Mouse (Mus musculus) C2C12 (cell line): ENCODE measurements at regions not wholly inside any gene's neighbourhood (a gene's known extent, or its start where the extent isn't known, plus 50 kb on each side); places are given as distances from the start of the nearest gene placed in this dataset.

Experiments used
- H3K27me3 ChIP-seq: one replicate; pipeline ENCODE4 v1.6.1; 2011; ENCODE audit not compliant: control insufficient read depth, insufficient read depth, insufficient read length
- H3K36me3 ChIP-seq: one replicate; pipeline ENCODE4 v1.6.1; 2011; ENCODE audit not compliant: control insufficient read depth, insufficient read depth
- H3K4me3 ChIP-seq: one replicate; pipeline ENCODE4 v1.5.1; 2011; ENCODE audit warnings: mild to moderate bottlenecking, control low read depth; ENCODE audit not compliant: poor library complexity, insufficient read depth, severe bottlenecking
- H3K79me2 ChIP-seq: one replicate; pipeline ENCODE4 v1.6.1; 2011; ENCODE audit not compliant: control insufficient read depth, insufficient read depth
- H3K79me3 ChIP-seq: one replicate; pipeline ENCODE4 v1.6.1; 2011; ENCODE audit warnings: low read depth, control low read depth
- H3ac ChIP-seq: one replicate; pipeline ENCODE3; 2011; ENCODE audit warnings: low read depth; ENCODE audit not compliant: control insufficient read depth, insufficient read length
- CEBPB ChIP-seq: IDR thresholded peaks from one replicate; pipeline ENCODE4 v1.6.1; 2011; ENCODE audit warnings: low read depth, mild to moderate bottlenecking, control low read depth, moderate library complexity
- CTCF ChIP-seq: IDR thresholded peaks from one replicate; pipeline ENCODE4 v1.5.1; 2011; ENCODE audit not compliant: control insufficient read depth, insufficient read depth, insufficient read length
- FOSL1 ChIP-seq: IDR thresholded peaks from one replicate; pipeline ENCODE4 v1.8.0; 2011; ENCODE audit warnings: mild to moderate bottlenecking, low read length; ENCODE audit not compliant: poor library complexity, insufficient read depth, severe bottlenecking
- MAX ChIP-seq: IDR thresholded peaks from one replicate; pipeline ENCODE4 v1.6.1; 2011; ENCODE audit warnings: mild to moderate bottlenecking, control low read depth
- MYOD1 ChIP-seq: IDR thresholded peaks from one replicate; pipeline ENCODE4 v1.6.1; 2011; ENCODE audit warnings: low read depth; ENCODE audit not compliant: control insufficient read depth, insufficient read length
- MYOG ChIP-seq: IDR thresholded peaks from one replicate; pipeline ENCODE4 v1.6.1; 2011; ENCODE audit not compliant: control insufficient read depth, insufficient read length; ENCODE audit errors: extremely low read depth
- USF1 ChIP-seq: IDR thresholded peaks from one replicate; pipeline ENCODE4 v1.6.1; 2011; ENCODE audit warnings: low read depth, mild to moderate bottlenecking, control low read depth, moderate library complexity

DNA sequence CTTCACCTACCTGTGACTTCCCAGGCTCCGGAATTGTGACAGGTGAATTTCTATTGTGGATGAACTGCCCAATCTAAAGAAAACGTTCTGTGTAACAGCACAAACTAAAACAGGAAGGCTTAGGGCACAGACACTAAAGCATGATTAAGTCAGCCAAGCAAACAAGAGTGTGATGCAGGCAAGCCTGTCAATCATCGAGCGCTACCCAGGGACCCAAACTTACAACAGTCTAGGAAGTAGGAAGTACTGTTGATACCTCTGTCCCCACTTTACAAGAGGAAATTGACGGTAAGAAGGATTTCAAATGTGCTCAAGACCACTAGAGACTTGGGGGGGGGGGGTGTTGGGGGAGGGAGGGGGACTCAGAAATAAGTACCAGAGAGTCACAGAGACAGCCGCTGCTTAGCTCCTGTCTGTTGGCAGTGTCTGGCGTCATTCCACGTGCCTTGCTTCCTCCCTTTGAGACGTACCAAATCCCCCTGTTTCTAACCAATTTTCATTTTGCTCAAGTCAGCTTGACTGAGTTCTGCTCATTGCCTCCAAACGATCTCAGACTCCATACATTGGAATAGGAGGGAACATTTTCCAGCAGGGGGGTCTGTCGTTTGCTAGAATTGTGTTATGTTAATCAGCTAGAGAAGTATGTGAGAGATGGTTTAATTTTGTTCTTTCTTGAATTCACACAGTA lies 106.7 kb downstream of the Bdh1 start:
- no peaks in the 10 kb centered on the region for H3K79me3 ChIP-seq
- H3K36me3 ChIP-seq = no peaks in the 10 kb centered on the region
- H3K79me2 ChIP-seq = no peaks in the 10 kb centered on the region
- no peak overlapping the region for H3K4me3 ChIP-seq
- no peak for TF ChIP-seq CTCF
- no peak for TF ChIP-seq MYOD1
- TF ChIP-seq CEBPB = no peak
- TF ChIP-seq MYOG = no peak
- no peak for TF ChIP-seq USF1
- TF ChIP-seq FOSL1 = no peak
- TF ChIP-seq MAX = no peak
- no peaks in the 10 kb centered on the region for H3K27me3 ChIP-seq
- H3ac ChIP-seq = no peak overlapping the region

DNA sequence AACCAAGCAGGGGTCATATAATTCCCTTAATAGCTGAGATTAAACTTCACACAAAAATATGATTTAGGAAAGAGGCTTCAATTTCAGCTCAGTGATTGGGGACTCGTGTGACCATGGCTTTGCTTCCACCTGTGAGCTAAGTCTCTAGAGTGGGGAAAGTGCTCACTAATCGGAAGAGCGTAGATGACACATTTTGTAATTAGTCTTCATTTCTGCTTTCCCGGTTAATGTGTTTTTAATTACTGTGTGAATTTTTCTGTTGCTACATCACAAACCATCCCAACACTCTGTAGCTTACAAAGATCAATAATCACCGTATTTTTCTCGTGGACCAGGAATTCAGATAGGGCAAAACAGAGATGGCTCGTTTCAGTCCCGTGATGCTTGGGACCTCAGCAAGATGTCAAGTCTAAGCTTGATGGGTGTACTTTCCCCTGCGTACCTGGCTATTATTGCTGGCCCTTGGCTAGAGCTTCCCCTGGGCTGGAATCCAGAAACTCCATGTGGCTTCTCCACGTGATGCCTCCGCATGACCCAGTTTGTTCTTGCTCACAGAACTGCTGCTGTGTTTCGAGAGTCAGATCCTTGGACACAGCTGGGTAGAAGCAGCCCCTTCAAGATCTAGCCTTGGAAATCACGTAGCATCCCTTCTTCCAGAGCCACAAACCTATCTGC lies 107.3 kb downstream of the Bdh1 start:
- H3K36me3 ChIP-seq = no peaks in the 10 kb centered on the region
- no peak overlapping the region for H3ac ChIP-seq
- H3K4me3 ChIP-seq = no peak overlapping the region
- no peaks in the 10 kb centered on the region for H3K79me2 ChIP-seq
- no peaks in the 10 kb centered on the region for H3K27me3 ChIP-seq
- no peaks in the 10 kb centered on the region for H3K79me3 ChIP-seq
- TF ChIP-seq CEBPB = no peak
- no peak for TF ChIP-seq FOSL1
- TF ChIP-seq MYOG = no peak
- no peak for TF ChIP-seq MAX
- no peak for TF ChIP-seq USF1
- no peak for TF ChIP-seq CTCF
- no peak for TF ChIP-seq MYOD1

GRCm38 (mm10) chr16:31530090-31530489 lies 108.0 kb downstream of the Bdh1 start:
- no peaks in the 10 kb centered on the region for H3K79me3 ChIP-seq
- no peak overlapping the region for H3K4me3 ChIP-seq
- no peaks in the 10 kb centered on the region for H3K79me2 ChIP-seq
- H3K27me3 ChIP-seq = no peaks in the 10 kb centered on the region
- H3ac ChIP-seq = no peak overlapping the region
- TF ChIP-seq MAX (no peak), MYOG (no peak), FOSL1 (no peak), CTCF (no peak), MYOD1 (no peak), USF1 (no peak), CEBPB (no peak)
- no peaks in the 10 kb centered on the region for H3K36me3 ChIP-seq

DNA sequence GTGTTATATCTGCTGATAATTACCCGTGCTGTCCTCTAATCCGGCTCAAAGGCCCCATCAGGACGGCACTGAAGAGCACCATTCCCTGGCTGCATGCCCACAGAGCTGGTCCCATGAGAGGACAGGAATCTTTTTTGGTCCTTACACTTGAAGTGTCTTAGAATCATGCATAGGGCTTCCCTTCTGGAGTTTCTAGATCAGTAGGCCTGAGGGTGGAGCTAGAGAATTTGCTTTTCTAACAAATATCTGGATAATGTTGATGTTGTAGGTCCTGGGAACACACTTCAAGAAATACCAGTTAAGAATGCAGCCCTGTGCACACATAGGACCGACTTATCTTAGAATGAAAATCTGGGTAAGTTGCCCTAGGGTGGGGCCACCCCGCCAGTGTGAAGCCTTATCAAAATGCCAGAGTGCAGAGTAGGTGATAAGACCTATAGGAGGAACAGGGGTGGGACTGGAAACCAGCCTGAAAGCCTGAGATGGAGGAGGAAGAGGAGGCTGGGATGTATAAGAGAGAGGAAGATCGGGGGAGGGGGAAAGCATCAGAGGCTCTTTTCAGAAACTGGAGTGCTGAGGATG lies 111.2 kb downstream of the Bdh1 start:
- TF ChIP-seq MYOG (no peak), FOSL1 (no peak), MAX (no peak), CTCF (no peak), MYOD1 (no peak), USF1 (no peak), CEBPB (no peak)
- Histone ChIP-seq H3K4me3 (no peak overlapping the region), H3K27me3 (no peaks in the 10 kb centered on the region), H3K79me3 (no peaks in the 10 kb centered on the region), H3K36me3 (no peaks in the 10 kb centered on the region), H3ac (no peak overlapping the region), H3K79me2 (no peaks in the 10 kb centered on the region)

DNA sequence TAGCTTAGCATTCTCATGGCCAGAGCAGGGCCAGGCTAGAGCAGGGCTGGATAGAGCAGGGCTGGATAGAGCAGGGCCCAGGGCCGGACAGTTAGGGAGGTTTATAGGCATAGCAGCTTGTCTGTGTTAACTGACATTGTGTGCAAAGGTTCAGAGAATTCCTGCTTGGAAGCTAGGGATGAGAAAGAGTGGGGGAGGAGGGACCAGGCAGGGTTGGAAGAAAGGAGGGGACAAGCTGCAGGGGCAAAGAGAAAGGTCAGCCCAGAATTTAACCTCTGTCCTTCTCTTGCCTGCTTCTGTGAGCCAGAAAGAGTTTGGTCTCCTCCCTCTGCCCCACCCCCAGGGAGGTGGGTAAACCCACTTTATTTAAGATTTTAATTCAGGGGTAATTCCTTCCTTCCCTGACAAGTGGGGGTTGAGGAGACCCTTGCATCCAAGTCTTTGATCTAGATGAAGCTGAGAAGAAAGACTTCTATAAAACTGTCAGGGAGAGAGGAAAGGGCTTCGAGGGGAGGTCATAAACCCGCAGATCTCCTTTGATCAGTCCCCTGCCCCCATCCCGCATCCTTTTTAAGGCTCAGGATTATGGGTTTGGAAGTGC lies 112.9 kb downstream of the Bdh1 start:
- no peak for TF ChIP-seq MAX
- TF ChIP-seq FOSL1 = no peak
- TF ChIP-seq CEBPB = no peak
- TF ChIP-seq MYOG = no peak
- TF ChIP-seq MYOD1 = no peak
- no peak for TF ChIP-seq USF1
- TF ChIP-seq CTCF = no peak
- Histone ChIP-seq H3ac (no peak overlapping the region), H3K36me3 (no peaks in the 10 kb centered on the region), H3K79me2 (no peaks in the 10 kb centered on the region), H3K27me3 (no peaks in the 10 kb centered on the region), H3K79me3 (no peaks in the 10 kb centered on the region), H3K4me3 (no peak overlapping the region)
